8 mouse cellular contexts compared by ENCODE assay signal in genomic region chr8:84969241-84970134, GRCm38 (mm10). TPM values are rescaled to one million over a fixed set of nuclear protein-coding genes. Genes with fewer than 3 reads are reported as not detected.
DNase-seq lines count a peak whose midpoint lies in the region; ATAC-seq and TF ChIP-seq lines count a peak whose summit lies in the region.

Gm49661 (minus strand) TSS chr8:84969433.
Prdx2 (plus strand) TSS chr8:84969587.
Rnaseh2a (minus strand) TSS chr8:84969767.

- TF ChIP-seq CTCF in lung, embryonic 14.5 days (IDR thresholded peaks at IDR 0.05; ENCODE audit: low read depth), result no peak

- peak within 1 kb of the TSS; percentile 69 for H3K4me2 ChIP-seq in forebrain, embryonic 16.5 days (ENCODE audit: low read length)
- H3K4me2 ChIP-seq in lung, embryonic 14.5 days, result peak within 1 kb of the TSS; percentile 95
- peak within 1 kb of the TSS; percentile 71 for H3K4me2 ChIP-seq in neural tube, embryonic 15.5 days

- H3K4me1 ChIP-seq in forebrain, embryonic 16.5 days (replicated peaks; ENCODE audit: control insufficient read depth, insufficient read depth, low read length), result peaks cover 34% of the 10 kb centered on the region
- peaks cover 7% of the 10 kb centered on the region for H3K4me1 ChIP-seq in lung, embryonic 14.5 days (ENCODE audit: insufficient read depth)
- H3K4me1 ChIP-seq in neural tube, embryonic 15.5 days, result peaks cover 52% of the 10 kb centered on the region

- H3K9ac ChIP-seq in forebrain, embryonic 16.5 days (replicated peaks; ENCODE audit: low read depth, low read length), result peak within 1 kb of the TSS; percentile 83
- peak within 1 kb of the TSS; percentile 94 for H3K9ac ChIP-seq in lung, embryonic 14.5 days
- peak within 1 kb of the TSS; percentile 87 for H3K9ac ChIP-seq in neural tube, embryonic 15.5 days (replicated peaks)

- DNase-seq in Muller cell, postnatal 12 days (ENCODE audit: inconsistent ontology term), result peak; percentile 85
- DNase-seq in cerebellum, adult 11-12 months, result peak; percentile 76
- DNase-seq in heart, postnatal 36 days, result peak; percentile 75 to 80
- DNase-seq in layer of hippocampus, adult 18-20 months (ENCODE audit: low spot score in 2 of 2), result peak; percentile 52 to 78
- peak; percentile 87 for DNase-seq in lung, embryonic 14.5 days
- peak; percentile 80 for DNase-seq in urinary bladder, postnatal 14 days (ENCODE audit: low spot score)

- no peaks in the 10 kb centered on the region for H3K9me3 ChIP-seq in forebrain, embryonic 16.5 days (ENCODE audit: control insufficient read depth, low read length)
- H3K9me3 ChIP-seq in lung, embryonic 14.5 days (ENCODE audit: low read depth, low read length), result no peaks in the 10 kb centered on the region
- H3K9me3 ChIP-seq in neural tube, embryonic 15.5 days (replicated peaks), result no peaks in the 10 kb centered on the region

- H3K36me3 ChIP-seq in forebrain, embryonic 16.5 days (ENCODE audit: control insufficient read depth, insufficient read depth), result peaks cover 4% of the 10 kb centered on the region; the same call in 1 of the 2 replicates
- H3K36me3 ChIP-seq in lung, embryonic 14.5 days (ENCODE audit: insufficient read depth), result peaks cover 43% of the 10 kb centered on the region
- H3K36me3 ChIP-seq in neural tube, embryonic 15.5 days, result peaks cover 34% of the 10 kb centered on the region

- no peaks in the 10 kb centered on the region for H3K27me3 ChIP-seq in forebrain, embryonic 16.5 days (replicated peaks; ENCODE audit: control insufficient read depth, insufficient read depth, low read length)
- no peaks in the 10 kb centered on the region for H3K27me3 ChIP-seq in lung, embryonic 14.5 days (ENCODE audit: insufficient read depth, low read length)
- H3K27me3 ChIP-seq in neural tube, embryonic 15.5 days (replicated peaks), result no peaks in the 10 kb centered on the region

- H3K4me3 ChIP-seq in forebrain, embryonic 16.5 days (replicated peaks; ENCODE audit: low read length), result peak within 1 kb of the TSS; percentile 66
- H3K4me3 ChIP-seq in lung, embryonic 14.5 days (ENCODE audit: low read depth, low read length), result peak within 1 kb of the TSS; percentile 67
- H3K4me3 ChIP-seq in neural tube, embryonic 15.5 days (replicated peaks), result peak within 1 kb of the TSS; percentile 73

- H3K27ac ChIP-seq in forebrain, embryonic 16.5 days (ENCODE audit: low read length), result peak within 1 kb of the TSS; percentile 84
- peak within 1 kb of the TSS; percentile 91 for H3K27ac ChIP-seq in lung, embryonic 14.5 days (ENCODE audit: low read depth)
- peak within 1 kb of the TSS; percentile 88 for H3K27ac ChIP-seq in neural tube, embryonic 15.5 days (replicated peaks)

- intact Hi-C loops in heart, postnatal 36 days (cut with DNase I), result no loop called here

- peak; percentile 70 for ATAC-seq in forebrain, embryonic 16.5 days
- peak; percentile 72 for ATAC-seq in lung, embryonic 14.5 days (ENCODE audit: insufficient read depth)
- peak; percentile 83 for ATAC-seq in neural tube, embryonic 15.5 days (ENCODE audit: low FRiP score)

- 0% methylated on average over 56 of the region's 56 CpGs for WGBS in forebrain, embryonic 16.5 days
- under 1% methylated on average over 56 of the region's 56 CpGs for WGBS in lung, embryonic 14.5 days
- under 1% methylated on average over 56 of the region's 56 CpGs for WGBS in neural tube, embryonic 15.5 days

RNA-seq across cellular contexts. Expression of gene Gm49661, which starts in this region (rescaled TPM):
- not detected in 2 replicates for polyA plus RNA-seq in forebrain, embryonic 16.5 days (2015; fragmentation: Nextera tagmentation; extraction: Ambion mirVana)
- total RNA-seq in heart, postnatal 36 days (2021), result 1 to 10 TPM in 1 of 2 experiments, not detected in 1; 1.0 TPM
- total RNA-seq in layer of hippocampus, adult 18-20 months (2021), result not detected
- not detected in 2 replicates for polyA plus RNA-seq in lung, embryonic 14.5 days (2014; fragmentation: Nextera tagmentation; extraction: Ambion mirVana)
- not detected in 2 replicates for polyA plus RNA-seq in neural tube, embryonic 15.5 days (2015; fragmentation: Nextera tagmentation; extraction: Ambion mirVana)

RNA-seq across cellular contexts. Expression of gene Prdx2, which starts in this region (rescaled TPM):
- 1,287 and 1,394 TPM in 2 replicates for polyA plus RNA-seq in forebrain, embryonic 16.5 days (2015; fragmentation: Nextera tagmentation; extraction: Ambion mirVana)
- total RNA-seq in heart, postnatal 36 days (2021), result 100 to 1,000 TPM; 633 to 676 TPM
- total RNA-seq in layer of hippocampus, adult 18-20 months (2021), result 100 to 1,000 TPM; 319 to 358 TPM
- 819 and 843 TPM in 2 replicates for polyA plus RNA-seq in lung, embryonic 14.5 days (2014; fragmentation: Nextera tagmentation; extraction: Ambion mirVana)
- 930 and 1,070 TPM in 2 replicates for polyA plus RNA-seq in neural tube, embryonic 15.5 days (2015; fragmentation: Nextera tagmentation; extraction: Ambion mirVana)

RNA-seq across cellular contexts. Expression of gene Rnaseh2a, which starts in this region (rescaled TPM):
- polyA plus RNA-seq in forebrain, embryonic 16.5 days (2015; fragmentation: Nextera tagmentation; extraction: Ambion mirVana), result 79.9 and 85.8 TPM in 2 replicates
- total RNA-seq in heart, postnatal 36 days (2021), result 10 to 100 TPM; 48.6 to 56.7 TPM
- 10 to 100 TPM; 41.8 to 46.2 TPM for total RNA-seq in layer of hippocampus, adult 18-20 months (2021)
- 117 and 121 TPM in 2 replicates for polyA plus RNA-seq in lung, embryonic 14.5 days (2014; fragmentation: Nextera tagmentation; extraction: Ambion mirVana)
- 55.0 and 81.5 TPM in 2 replicates for polyA plus RNA-seq in neural tube, embryonic 15.5 days (2015; fragmentation: Nextera tagmentation; extraction: Ambion mirVana)

Comparison
In these comparisons a context has a peak if more than half of its experiments do, and no peak if none do; other contexts are left out.
1. Peak in every context shown above with its lines: DNase-seq, ATAC-seq, H3K4me3 ChIP-seq and H3K27ac ChIP-seq.